Mouse (Mus musculus) urinary bladder, postnatal 25 days (tissue): ENCODE data around the gene Cdk11b.

Experiments
- DNase-seq: peaks from one replicate; pipeline ENCODE4 v3.0.0; 2022; ENCODE audit warnings: low spot score

The Cdk11b gene

GRCm38 (mm10) chr4:155624338-155625291 is at the start of gene Cdk11b:
TSS of gene Cdk11b (plus strand) at chr4:155624854.
- peak; percentile 93 for DNase-seq

- DNase-seq: no peak
Observed at GRCm38 (mm10) chr4:155574931-155575330, 49.7 kb upstream of the Cdk11b start.

GRCm38 (mm10) chr4:155575521-155575920 is 49.1 kb upstream of the Cdk11b start:
- DNase-seq: no peak

GRCm38 (mm10) chr4:155577132-155577531 is 47.5 kb upstream of the Cdk11b start:
- DNase-seq: no peak

GRCm38 (mm10) chr4:155577741-155578140 is 46.9 kb upstream of the Cdk11b start:
- DNase-seq: no peak

- peak; percentile 28 for DNase-seq
Observed at GRCm38 (mm10) chr4:155578336-155579125, 46.1 kb upstream of the Cdk11b start.

GRCm38 (mm10) chr4:155580420-155580819 is 44.2 kb upstream of the Cdk11b start:
- DNase-seq: peak; percentile 48

GRCm38 (mm10) chr4:155582279-155582905 is 42.3 kb upstream of the Cdk11b start:
- peak; percentile 41 for DNase-seq

- DNase-seq: no peak
Observed at GRCm38 (mm10) chr4:155589356-155589755, 35.3 kb upstream of the Cdk11b start.

- no peak for DNase-seq
Observed at GRCm38 (mm10) chr4:155591012-155591719, 33.5 kb upstream of the Cdk11b start.

GRCm38 (mm10) chr4:155593780-155594179 is 30.9 kb upstream of the Cdk11b start:
- DNase-seq: no peak

- no peak for DNase-seq
Observed at GRCm38 (mm10) chr4:155595777-155596176, 28.9 kb upstream of the Cdk11b start.

- no peak for DNase-seq
Observed at GRCm38 (mm10) chr4:155596606-155597005, 28.0 kb upstream of the Cdk11b start.

GRCm38 (mm10) chr4:155598536-155598935 is 26.1 kb upstream of the Cdk11b start:
- no peak for DNase-seq

GRCm38 (mm10) chr4:155599901-155600825 is 24.5 kb upstream of the Cdk11b start:
- DNase-seq: no peak

GRCm38 (mm10) chr4:155601091-155601996 is 23.3 kb upstream of the Cdk11b start, which contains the start of gene Slc35e2:
TSS of gene Slc35e2 (plus strand) at chr4:155601416.
- peak; percentile 86 for DNase-seq

- DNase-seq: no peak
Observed at GRCm38 (mm10) chr4:155601997-155602456, 22.6 kb upstream of the Cdk11b start.

- no peak for DNase-seq
Observed at GRCm38 (mm10) chr4:155602753-155603152, 21.9 kb upstream of the Cdk11b start.

GRCm38 (mm10) chr4:155603801-155604200 is 20.9 kb upstream of the Cdk11b start:
- DNase-seq: no peak
